Mouse (Mus musculus) adrenal gland, postnatal 36 days (tissue): ENCODE measurements around the gene Zfp335. TPM values are rescaled to one million over a fixed set of nuclear protein-coding genes. Genes with fewer than 3 reads are reported as not detected.

Source experiments
- total RNA-seq, 2 experiments: library from RNA; stranded (reverse); gene quantifications; 2 replicates each; pipeline ENCODE4 v1.2.3; 2021

Zfp335 gene
- total RNA-seq, 2 experiments from 2014 or later = 14.8 to 18.3 TPM

Other genes starting within 250 kb of the Zfp335 start
- not detected for gene Wfdc11, start 237.7 kb downstream of the Zfp335 start, total RNA-seq
- gene Wfdc13, start 226.7 kb downstream of the Zfp335 start, total RNA-seq = not detected
- not detected for gene Spint4, start 213.3 kb downstream of the Zfp335 start, total RNA-seq
- gene Spint5, start 196.5 kb downstream of the Zfp335 start, total RNA-seq = not detected
- under 1 TPM; 0.26 to 0.36 TPM for gene Wfdc3, start 165.8 kb downstream of the Zfp335 start, total RNA-seq
- gene Dnttip1, start 165.8 kb downstream of the Zfp335 start, total RNA-seq = 10 to 100 TPM; 39.8 to 44.2 TPM
- 10 to 100 TPM in 1 of 2 experiments, 1 to 10 TPM in 1; 7.0 to 10.4 TPM for gene Ube2c, start 141.9 kb downstream of the Zfp335 start, total RNA-seq
- gene Tnnc2, start 131.8 kb downstream of the Zfp335 start, total RNA-seq = under 1 TPM in 1 of 2 experiments, not detected in 1; 0.53 TPM
- 10 to 100 TPM; 29.2 to 35.3 TPM for gene Snx21, start 125.9 kb downstream of the Zfp335 start, total RNA-seq
- 10 to 100 TPM; 31.5 to 33.6 TPM for gene Acot8, start 106.9 kb downstream of the Zfp335 start, total RNA-seq
- 1 to 10 TPM; 4.0 to 4.7 TPM for gene Zswim3, start 106.7 kb downstream of the Zfp335 start, total RNA-seq
- gene Zswim1, start 89.1 kb downstream of the Zfp335 start, total RNA-seq = 10 to 100 TPM in 1 of 2 experiments, 1 to 10 TPM in 1; 9.3 to 10.2 TPM
- gene Spata25, start 83.2 kb downstream of the Zfp335 start, total RNA-seq = not detected
- 100 to 1,000 TPM; 105 to 112 TPM for gene Ctsa, start 78.9 kb downstream of the Zfp335 start, total RNA-seq
- 1 to 10 TPM; 2.1 to 2.5 TPM for gene Neurl2, start 78.3 kb downstream of the Zfp335 start, total RNA-seq
- 10 to 100 TPM; 21.1 to 34.7 TPM for gene Pltp, start 54.0 kb downstream of the Zfp335 start, total RNA-seq
- gene Pcif1, start 32.5 kb downstream of the Zfp335 start, total RNA-seq = 10 to 100 TPM; 45.4 to 53.9 TPM
- gene Mmp9, start 29.0 kb upstream of the Zfp335 start, total RNA-seq = under 1 TPM; 0.56 to 0.60 TPM
- 1 to 10 TPM; 4.3 to 7.9 TPM for gene Slc12a5, start 49.0 kb upstream of the Zfp335 start, total RNA-seq
- gene Ncoa5, start 123.1 kb upstream of the Zfp335 start, total RNA-seq = 10 to 100 TPM; 28.9 to 36.0 TPM
- gene Cd40, start 143.9 kb upstream of the Zfp335 start, total RNA-seq = 1 to 10 TPM; 1.7 TPM
- gene 1700025C18Rik, start 179.0 kb upstream of the Zfp335 start, total RNA-seq = not detected